Mouse (Mus musculus): ENCODE measurements around the gene Smim11. TPM values are rescaled to one million over a fixed set of nuclear protein-coding genes. Genes with fewer than 3 reads are reported as not detected.

Gene Smim11
- polyA plus RNA-seq, 1 experiment from 2014 or later: 145 TPM

DNA sequence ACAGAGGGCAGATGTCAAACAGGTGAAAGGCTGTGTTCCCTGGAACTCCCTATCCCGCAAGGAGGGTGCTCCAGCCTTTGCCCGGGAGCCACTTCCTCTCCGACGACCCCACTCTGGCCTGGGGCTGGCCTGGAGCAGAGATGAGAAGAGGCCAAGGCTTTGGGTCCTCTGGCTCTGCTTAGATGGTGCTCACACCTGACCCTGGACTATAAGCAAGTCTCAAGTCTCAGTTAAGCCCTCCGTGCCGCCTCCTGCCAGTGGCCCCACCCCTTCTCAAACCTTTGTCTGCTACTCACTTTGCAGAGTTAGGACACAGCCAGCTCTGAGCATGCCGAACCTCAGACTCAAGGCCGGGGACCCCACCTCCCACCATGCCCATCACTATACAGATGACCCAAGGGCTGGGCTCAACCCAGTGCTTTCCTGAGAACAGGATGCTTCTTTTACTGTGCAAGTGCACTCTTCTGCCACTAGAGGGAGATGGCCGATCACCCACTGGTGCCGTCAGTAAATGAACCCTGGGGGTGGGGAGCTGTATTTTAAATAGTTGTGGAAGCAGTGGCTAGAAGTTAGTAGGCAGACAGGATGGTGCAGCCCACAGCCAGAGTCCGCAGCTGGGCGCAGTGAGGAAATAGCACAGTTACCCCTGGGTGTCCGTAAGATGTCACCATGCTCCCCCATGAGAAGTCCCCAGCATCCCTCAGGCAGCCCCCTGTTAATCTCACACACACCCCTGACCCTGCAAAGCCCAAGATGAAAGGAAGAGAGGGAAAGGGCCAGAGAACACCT, 13.1 kb downstream of the Smim11 start:
- Histone ChIP-seq H3K27me3 (ENCODE audit: insufficient read depth, low read length) (no peaks in the 10 kb centered on the region), H3K4me3 (replicated peaks; ENCODE audit: low read depth, low read length) (no peak overlapping the region), H3K36me3 (ENCODE audit: insufficient read depth, low read length) (peaks cover 18% of the 10 kb centered on the region), H3K27ac (no peak overlapping the region), H3K4me1 (replicated peaks; ENCODE audit: insufficient read depth, low read length) (no peaks in the 10 kb centered on the region), H3K4me2 (ENCODE audit: low read length) (no peak overlapping the region), H3K9ac (ENCODE audit: low read depth, low read length) (no peak overlapping the region), H3K9me3 (replicated peaks; ENCODE audit: low read length) (no peaks in the 10 kb centered on the region; the same call in 1 of the 2 replicates)
- 48% methylated on average over 13 of the region's 13 CpGs for WGBS
- peak; percentile 67 for ATAC-seq (replicated peaks; ENCODE audit: low FRiP score, low read depth)
- peak; percentile 98 for TF ChIP-seq CTCF (IDR thresholded peaks at IDR 0.05; ENCODE audit: low read depth)
- peak; percentile 89 for DNase-seq (ENCODE audit: low spot score)

DNA sequence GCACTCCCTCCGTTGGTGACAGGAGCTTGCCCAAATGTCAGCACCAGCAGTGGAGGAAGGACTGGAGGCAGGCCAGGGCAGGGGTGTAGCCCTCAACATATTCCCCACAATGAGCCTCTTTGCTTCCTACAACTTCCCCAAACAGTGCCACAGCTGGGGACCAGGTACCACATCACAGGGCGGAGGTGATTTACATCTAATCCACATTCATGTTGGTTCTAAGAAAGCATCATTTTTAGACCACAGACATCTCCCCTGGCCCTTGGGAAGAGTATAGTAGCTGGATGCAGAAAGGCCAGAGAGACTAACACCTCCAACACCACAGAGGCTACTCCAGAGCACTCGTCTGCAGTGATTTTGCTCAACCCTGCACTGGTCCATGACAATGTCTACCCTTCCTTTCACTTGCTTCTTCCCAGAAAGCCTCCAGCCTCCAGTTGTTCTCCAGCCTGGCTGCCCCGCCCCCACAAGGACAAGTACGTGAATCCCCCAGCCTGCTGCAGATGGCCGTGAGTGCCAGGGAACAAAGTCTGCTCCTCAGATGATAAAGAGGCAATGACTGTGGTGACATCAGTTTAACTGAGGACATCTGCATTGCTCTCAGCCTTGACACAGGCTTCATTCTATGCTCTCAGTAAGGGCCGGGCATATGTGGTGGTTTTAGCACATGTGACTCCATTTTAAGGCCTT, 15.1 kb downstream of the Smim11 start:
- 74% methylated on average over 7 of the region's 7 CpGs for WGBS
- DNase-seq (ENCODE audit: low spot score) (no peak), ATAC-seq (replicated peaks; ENCODE audit: low FRiP score, low read depth) (no peak)
- no peaks in the 10 kb centered on the region; the same call in 1 of the 2 replicates for H3K9me3 ChIP-seq (replicated peaks; ENCODE audit: low read length)
- peaks cover 14% of the 10 kb centered on the region for H3K36me3 ChIP-seq (ENCODE audit: insufficient read depth, low read length)
- H3K27ac ChIP-seq: no peak overlapping the region
- no peak overlapping the region for H3K9ac ChIP-seq (ENCODE audit: low read depth, low read length)
- no peak overlapping the region for H3K4me2 ChIP-seq (ENCODE audit: low read length)
- no peaks in the 10 kb centered on the region for H3K4me1 ChIP-seq (replicated peaks; ENCODE audit: insufficient read depth, low read length)
- H3K4me3 ChIP-seq (replicated peaks; ENCODE audit: low read depth, low read length): no peak overlapping the region
- no peak for TF ChIP-seq CTCF (IDR thresholded peaks at IDR 0.05; ENCODE audit: low read depth)
- H3K27me3 ChIP-seq (ENCODE audit: insufficient read depth, low read length): no peaks in the 10 kb centered on the region

DNA sequence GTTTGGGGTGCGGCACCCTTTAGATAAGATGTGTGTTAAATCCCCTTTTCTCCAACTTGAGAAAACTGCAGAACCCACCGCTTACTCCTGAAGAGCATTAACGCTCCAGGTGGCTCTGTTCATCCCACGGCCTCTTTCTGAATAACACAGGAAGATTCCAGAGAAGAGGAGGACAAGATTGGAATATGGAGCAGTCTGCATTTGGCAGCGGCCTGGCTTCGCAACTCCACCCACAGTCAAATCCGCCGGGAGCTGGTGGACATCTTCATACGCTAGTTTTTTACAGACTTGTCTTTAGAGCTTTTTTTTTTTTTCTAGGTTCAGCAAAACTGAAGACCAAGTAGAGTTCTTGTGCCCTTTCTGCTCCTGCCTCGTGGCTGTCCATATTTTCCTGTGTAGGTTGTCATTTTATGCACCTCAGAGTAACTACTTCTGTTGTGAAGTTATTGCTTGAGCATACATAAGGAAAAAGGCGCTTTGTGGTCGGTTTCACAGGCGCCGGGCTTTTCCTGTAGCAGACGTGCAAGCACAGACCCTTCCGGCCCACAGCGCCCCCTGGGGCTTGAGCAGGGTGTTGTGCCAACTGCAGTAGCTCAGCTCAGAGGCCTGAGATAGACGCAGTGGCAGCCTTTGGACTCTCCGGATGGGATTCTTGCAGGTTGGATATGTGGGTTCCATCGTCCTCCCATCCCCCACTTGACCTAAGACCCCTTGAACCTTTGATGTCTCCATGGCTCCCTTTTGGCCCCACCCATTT, 18.4 kb downstream of the Smim11 start:
- 64% methylated on average over 20 of the region's 20 CpGs for WGBS

GRCm38 (mm10) chr16:92320361-92320760, 19.3 kb downstream of the Smim11 start:
- Histone ChIP-seq H3K9ac (ENCODE audit: low read depth, low read length) (no peak overlapping the region), H3K9me3 (replicated peaks; ENCODE audit: low read length) (no peaks in the 10 kb centered on the region; the same call in 1 of the 2 replicates), H3K4me2 (ENCODE audit: low read length) (no peak overlapping the region), H3K27me3 (ENCODE audit: insufficient read depth, low read length) (no peaks in the 10 kb centered on the region), H3K36me3 (ENCODE audit: insufficient read depth, low read length) (no peaks in the 10 kb centered on the region), H3K4me1 (replicated peaks; ENCODE audit: insufficient read depth, low read length) (no peaks in the 10 kb centered on the region), H3K27ac (no peak overlapping the region), H3K4me3 (replicated peaks; ENCODE audit: low read depth, low read length) (no peak overlapping the region)
- DNase-seq (ENCODE audit: low spot score) (no peak), ATAC-seq (replicated peaks; ENCODE audit: low FRiP score, low read depth) (no peak)
- no peak for TF ChIP-seq CTCF (IDR thresholded peaks at IDR 0.05; ENCODE audit: low read depth)
- 92% methylated on average over 3 of the region's 3 CpGs for WGBS

More for the DNA sequence above, 18.4 kb downstream of the Smim11 start:
- no peak for DNase-seq (ENCODE audit: low spot score)
- peak; percentile 53 for TF ChIP-seq CTCF (IDR thresholded peaks at IDR 0.05; ENCODE audit: low read depth)
- Histone ChIP-seq H3K27me3 (ENCODE audit: insufficient read depth, low read length) (no peaks in the 10 kb centered on the region), H3K36me3 (ENCODE audit: insufficient read depth, low read length) (no peaks in the 10 kb centered on the region), H3K4me3 (replicated peaks; ENCODE audit: low read depth, low read length) (no peak overlapping the region), H3K9me3 (replicated peaks; ENCODE audit: low read length) (no peaks in the 10 kb centered on the region; the same call in 1 of the 2 replicates), H3K27ac (no peak overlapping the region), H3K9ac (ENCODE audit: low read depth, low read length) (no peak overlapping the region), H3K4me1 (replicated peaks; ENCODE audit: insufficient read depth, low read length) (no peaks in the 10 kb centered on the region), H3K4me2 (ENCODE audit: low read length) (no peak overlapping the region)
- no peak for ATAC-seq (replicated peaks; ENCODE audit: low FRiP score, low read depth)

DNA sequence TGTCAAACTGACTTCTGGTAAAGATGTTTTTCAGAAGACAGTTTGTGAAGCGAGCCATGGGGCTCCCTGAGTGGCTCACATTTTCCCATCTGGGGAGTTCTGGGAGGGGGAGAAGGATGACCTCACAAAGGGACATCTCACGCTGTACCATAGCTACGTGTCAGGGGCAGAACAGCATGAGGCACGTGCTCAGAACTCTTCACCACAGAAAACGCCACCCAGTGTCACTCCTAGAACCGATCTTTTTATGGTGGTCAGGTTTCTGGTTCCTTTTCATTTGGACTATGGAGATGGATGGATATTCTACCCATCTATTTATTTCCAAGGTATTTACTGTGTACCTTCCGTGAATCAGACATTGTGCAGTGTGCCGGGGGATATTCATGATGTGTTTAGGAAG, 20.3 kb downstream of the Smim11 start, which contains the start of gene Fam243:
Fam243 (minus strand) TSS at position 101 of the 400 bp plus-strand sequence.
- H3K27ac ChIP-seq: no peak within 1 kb of the TSS
- no peak within 1 kb of the TSS for H3K4me2 ChIP-seq (ENCODE audit: low read length)
- WGBS: 90% methylated on average over 8 of the region's 8 CpGs
- H3K9ac ChIP-seq (ENCODE audit: low read depth, low read length): no peak within 1 kb of the TSS
- ATAC-seq (replicated peaks; ENCODE audit: low FRiP score, low read depth): no peak
- no peaks in the 10 kb centered on the region for H3K36me3 ChIP-seq (ENCODE audit: insufficient read depth, low read length)
- no peaks in the 10 kb centered on the region; the same call in 1 of the 2 replicates for H3K9me3 ChIP-seq (replicated peaks; ENCODE audit: low read length)
- DNase-seq (ENCODE audit: low spot score): no peak
- no peaks in the 10 kb centered on the region for H3K27me3 ChIP-seq (ENCODE audit: insufficient read depth, low read length)
- TF ChIP-seq CTCF (IDR thresholded peaks at IDR 0.05; ENCODE audit: low read depth): no peak
- no peak within 1 kb of the TSS for H3K4me3 ChIP-seq (replicated peaks; ENCODE audit: low read depth, low read length)
- H3K4me1 ChIP-seq (replicated peaks; ENCODE audit: insufficient read depth, low read length): no peaks in the 10 kb centered on the region

Measured in kidney, postnatal 0 days (tissue).